Mouse (Mus musculus): ENCODE data around the gene Grb2.

DNA sequence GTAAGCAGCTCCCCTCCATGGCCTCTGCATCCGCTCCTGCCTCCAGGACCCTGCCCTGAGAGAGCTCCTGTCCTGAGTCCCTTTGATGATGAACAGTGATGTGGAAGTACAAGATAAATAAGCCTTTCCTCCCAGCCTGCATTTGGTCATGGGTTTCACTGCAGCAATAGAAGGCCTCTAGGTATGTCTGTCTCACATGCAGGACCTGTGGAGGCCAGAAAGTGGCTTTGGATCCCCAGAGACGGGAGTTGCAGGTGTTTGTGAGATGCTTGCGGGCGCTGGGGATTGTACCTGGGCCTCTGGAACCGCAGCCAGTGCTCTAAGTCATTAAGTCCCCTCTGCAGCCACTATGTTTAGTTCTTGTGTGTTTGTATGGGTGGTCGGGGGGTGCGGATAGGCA, 88.4 kb downstream of the Grb2 start:
- TF ChIP-seq POLR2A (IDR thresholded peaks at IDR 0.05; ENCODE audit: insufficient read depth, low read depth, low read length) (no peak), CTCF (IDR thresholded peaks at IDR 0.05) (no peak), EP300 (IDR thresholded peaks at IDR 0.05; ENCODE audit: insufficient read depth, low read depth, low read length) (no peak)
